Mouse (Mus musculus): ENCODE results near the gene Hoxb9. TPM values are rescaled to one million over a fixed set of nuclear protein-coding genes. Genes with fewer than 3 reads are reported as not detected.
A peak's percentile ranks its signal among the peaks of the same experiment; 100 is the strongest.

The Hoxb9 gene
- polyA plus RNA-seq, 1 experiment from 2014 or later, result 1.5 TPM

DNA sequence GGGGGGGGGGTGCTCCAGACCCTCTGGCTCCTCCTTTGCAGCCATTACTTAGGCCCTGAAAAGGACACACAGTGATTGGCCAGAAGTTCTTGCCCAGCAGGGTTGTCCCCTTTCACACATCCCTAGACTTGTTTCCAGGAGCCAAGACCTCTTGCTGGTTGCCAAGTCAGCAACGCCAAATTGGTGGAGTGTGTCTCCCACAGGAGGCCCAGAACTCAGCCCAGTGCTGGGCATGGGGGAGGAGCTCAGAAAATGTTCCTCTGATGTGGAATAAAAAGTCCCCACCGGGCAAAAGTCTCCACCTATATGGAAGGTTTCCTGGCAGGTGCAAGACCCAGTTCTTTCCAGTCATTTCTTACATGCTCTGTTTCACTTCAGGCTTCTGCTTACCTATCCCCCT, 12.2 kb upstream of the Hoxb9 start:
- Histone ChIP-seq H3K27me3 (replicated peaks; ENCODE audit: control insufficient read depth, insufficient read depth, low read length) (peaks cover 98% of the 10 kb centered on the region), H3K36me3 (ENCODE audit: control insufficient read depth, insufficient read depth) (no peaks in the 10 kb centered on the region), H3K4me3 (ENCODE audit: low read depth, low read length) (no peak overlapping the region), H3K27ac (ENCODE audit: low read depth, low read length) (no peak overlapping the region), H3K9me3 (ENCODE audit: control insufficient read depth) (no peaks in the 10 kb centered on the region), H3K4me2 (replicated peaks; ENCODE audit: low read depth) (no peak overlapping the region), H3K4me1 (replicated peaks; ENCODE audit: control insufficient read depth, insufficient read depth, low read length) (no peaks in the 10 kb centered on the region), H3K9ac (ENCODE audit: low read depth, low read length) (no peak overlapping the region)
- peak; percentile 17; the same call in 1 of the 2 replicates for ATAC-seq
- TF ChIP-seq CTCF (IDR thresholded peaks at IDR 0.05; ENCODE audit: low read depth), result no peak
- 12% methylated on average over 2 of the region's 2 CpGs for WGBS

- H3K9me3 ChIP-seq (ENCODE audit: control insufficient read depth), result no peaks in the 10 kb centered on the region
- peaks cover 98% of the 10 kb centered on the region for H3K27me3 ChIP-seq (replicated peaks; ENCODE audit: control insufficient read depth, insufficient read depth, low read length)
- no peaks in the 10 kb centered on the region for H3K36me3 ChIP-seq (ENCODE audit: control insufficient read depth, insufficient read depth)
- H3K4me2 ChIP-seq (replicated peaks; ENCODE audit: low read depth), result no peak overlapping the region
- 4% methylated on average over 1 of the region's 1 CpGs for WGBS
- H3K27ac ChIP-seq (ENCODE audit: low read depth, low read length), result no peak overlapping the region
- no peak overlapping the region for H3K4me3 ChIP-seq (ENCODE audit: low read depth, low read length)
- no peak for TF ChIP-seq CTCF (IDR thresholded peaks at IDR 0.05; ENCODE audit: low read depth)
- peak; percentile 54; the same call in 1 of the 2 replicates for ATAC-seq
- H3K4me1 ChIP-seq (replicated peaks; ENCODE audit: control insufficient read depth, insufficient read depth, low read length), result no peaks in the 10 kb centered on the region
- no peak overlapping the region for H3K9ac ChIP-seq (ENCODE audit: low read depth, low read length)
Measured at GRCm38 (mm10) chr11:96259511-96259910, 11.7 kb upstream of the Hoxb9 start.

DNA sequence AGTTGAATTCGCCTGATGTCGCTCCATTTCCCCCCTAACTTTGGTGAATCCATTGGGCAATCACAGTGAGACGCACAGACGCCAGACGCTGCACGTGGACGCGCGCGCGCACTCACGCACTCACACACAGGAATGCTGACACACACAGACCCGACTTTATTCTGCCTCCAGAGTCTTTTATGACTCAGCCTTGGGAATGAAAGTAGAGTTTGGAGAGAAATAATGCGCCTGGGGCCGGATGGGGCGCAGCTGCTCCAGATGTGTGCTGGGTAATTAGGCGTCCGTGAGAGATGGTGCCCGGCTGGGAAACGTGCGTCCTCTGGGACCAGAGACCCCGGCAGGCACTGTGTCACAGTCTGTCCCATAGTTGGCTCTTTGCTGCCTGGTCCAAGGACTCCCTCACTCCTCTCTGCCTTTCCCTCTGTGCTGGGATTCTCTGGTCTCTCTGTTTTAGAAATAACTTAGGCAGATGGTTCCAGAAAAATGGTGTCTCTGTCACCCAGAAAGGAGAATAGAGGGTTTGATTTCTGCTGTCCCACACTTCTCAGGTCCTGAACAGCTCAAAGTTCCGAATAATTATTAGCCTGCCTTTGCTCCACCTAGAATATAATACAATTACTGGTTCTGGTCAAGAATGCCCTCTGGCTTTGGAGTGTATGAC, 10.8 kb upstream of the Hoxb9 start:
- no peak overlapping the region for H3K4me2 ChIP-seq (replicated peaks; ENCODE audit: low read depth)
- 6% methylated on average over 23 of the region's 23 CpGs for WGBS
- 0 out of 2 replicates have a peak overlapping the region, but pooled peaks have one; percentile 1 for H3K4me3 ChIP-seq (ENCODE audit: low read depth, low read length)
- ATAC-seq, result peak; percentile 34
- H3K9ac ChIP-seq (ENCODE audit: low read depth, low read length), result no peak overlapping the region
- H3K4me1 ChIP-seq (replicated peaks; ENCODE audit: control insufficient read depth, insufficient read depth, low read length), result no peaks in the 10 kb centered on the region
- no peaks in the 10 kb centered on the region for H3K9me3 ChIP-seq (ENCODE audit: control insufficient read depth)
- no peak for TF ChIP-seq CTCF (IDR thresholded peaks at IDR 0.05; ENCODE audit: low read depth)
- peaks cover 97% of the 10 kb centered on the region for H3K27me3 ChIP-seq (replicated peaks; ENCODE audit: control insufficient read depth, insufficient read depth, low read length)
- H3K36me3 ChIP-seq (ENCODE audit: control insufficient read depth, insufficient read depth), result no peaks in the 10 kb centered on the region
- no peak overlapping the region for H3K27ac ChIP-seq (ENCODE audit: low read depth, low read length)

DNA sequence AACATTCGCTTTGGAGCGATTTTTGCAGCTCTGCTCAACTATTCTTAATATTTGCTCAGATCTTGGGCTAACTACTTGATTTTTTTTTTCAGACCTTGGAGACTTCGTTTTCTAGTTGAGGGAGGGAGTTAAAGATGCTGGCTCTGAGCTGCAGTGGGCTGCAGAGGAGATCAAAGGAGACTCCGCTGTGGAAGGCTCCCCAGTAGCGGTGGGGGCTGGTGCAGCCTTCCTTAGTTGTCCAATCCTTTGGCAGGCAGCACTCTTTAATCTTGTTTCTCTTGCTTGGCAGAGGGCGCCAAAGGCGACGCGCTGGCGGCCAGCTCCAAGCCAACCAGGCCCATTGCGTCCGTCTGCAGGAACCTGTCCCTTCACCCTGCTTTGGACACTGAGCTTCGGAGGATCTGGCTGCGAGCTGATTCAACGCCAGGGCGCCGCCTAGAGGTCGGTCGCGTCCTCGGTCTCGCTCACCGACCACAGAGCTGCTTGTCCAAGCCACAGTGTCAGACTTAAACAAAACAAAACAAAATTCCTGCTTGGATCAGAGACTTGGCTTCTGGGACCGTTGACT, 9.8 kb upstream of the Hoxb9 start:
- H3K4me2 ChIP-seq (replicated peaks; ENCODE audit: low read depth), result no peak overlapping the region

GRCm38 (mm10) chr11:96262262-96262830, 8.9 kb upstream of the Hoxb9 start:
- Histone ChIP-seq H3K4me3 (ENCODE audit: low read depth, low read length) (no peak overlapping the region), H3K27me3 (replicated peaks; ENCODE audit: control insufficient read depth, insufficient read depth, low read length) (peaks cover 98% of the 10 kb centered on the region), H3K27ac (ENCODE audit: low read depth, low read length) (no peak overlapping the region), H3K36me3 (ENCODE audit: control insufficient read depth, insufficient read depth) (no peaks in the 10 kb centered on the region), H3K4me2 (replicated peaks; ENCODE audit: low read depth) (no peak overlapping the region), H3K4me1 (replicated peaks; ENCODE audit: control insufficient read depth, insufficient read depth, low read length) (no peaks in the 10 kb centered on the region), H3K9me3 (ENCODE audit: control insufficient read depth) (no peaks in the 10 kb centered on the region), H3K9ac (ENCODE audit: low read depth, low read length) (no peak overlapping the region)
- no peak for ATAC-seq
- 8% methylated on average over 6 of the region's 6 CpGs for WGBS
- no peak for TF ChIP-seq CTCF (IDR thresholded peaks at IDR 0.05; ENCODE audit: low read depth)

More for the DNA sequence above, 9.8 kb upstream of the Hoxb9 start:
- ATAC-seq, result no peak
- Histone ChIP-seq H3K36me3 (ENCODE audit: control insufficient read depth, insufficient read depth) (no peaks in the 10 kb centered on the region), H3K9me3 (ENCODE audit: control insufficient read depth) (no peaks in the 10 kb centered on the region), H3K27ac (ENCODE audit: low read depth, low read length) (no peak overlapping the region), H3K9ac (ENCODE audit: low read depth, low read length) (no peak overlapping the region), H3K4me3 (ENCODE audit: low read depth, low read length) (no peak overlapping the region), H3K4me1 (replicated peaks; ENCODE audit: control insufficient read depth, insufficient read depth, low read length) (no peaks in the 10 kb centered on the region), H3K27me3 (replicated peaks; ENCODE audit: control insufficient read depth, insufficient read depth, low read length) (peaks cover 97% of the 10 kb centered on the region)
- 3% methylated on average over 24 of the region's 24 CpGs for WGBS
- peak; percentile 87 for TF ChIP-seq CTCF (IDR thresholded peaks at IDR 0.05; ENCODE audit: low read depth)

GRCm38 (mm10) chr11:96263636-96264389, 7.4 kb upstream of the Hoxb9 start:
- WGBS, result 2% methylated on average over 33 of the region's 33 CpGs
- no peaks in the 10 kb centered on the region for H3K4me1 ChIP-seq (replicated peaks; ENCODE audit: control insufficient read depth, insufficient read depth, low read length)
- H3K36me3 ChIP-seq (ENCODE audit: control insufficient read depth, insufficient read depth), result no peaks in the 10 kb centered on the region
- H3K4me3 ChIP-seq (ENCODE audit: low read depth, low read length), result 0 out of 2 replicates have a peak overlapping the region, but pooled peaks have one; percentile 5
- H3K9ac ChIP-seq (ENCODE audit: low read depth, low read length), result no peak overlapping the region
- peaks cover 99% of the 10 kb centered on the region for H3K27me3 ChIP-seq (replicated peaks; ENCODE audit: control insufficient read depth, insufficient read depth, low read length)
- no peaks in the 10 kb centered on the region for H3K9me3 ChIP-seq (ENCODE audit: control insufficient read depth)
- no peak for ATAC-seq
- no peak for TF ChIP-seq CTCF (IDR thresholded peaks at IDR 0.05; ENCODE audit: low read depth)
- H3K27ac ChIP-seq (ENCODE audit: low read depth, low read length), result no peak overlapping the region
- peak overlapping the region; percentile 7; the same call in 1 of the 2 replicates for H3K4me2 ChIP-seq (replicated peaks; ENCODE audit: low read depth)
